Mouse (Mus musculus): ENCODE measurements at regions not wholly inside any gene's neighbourhood (a gene's known extent, or its start where the extent isn't known, plus 50 kb on each side); places are given as distances from the start of the nearest gene placed in this dataset.
"Not testable (repeated sequence)": the region's sequence is repeated elsewhere in the genome, so short reads cannot be mapped to it uniquely, and the experiment has no call there.

DNA sequence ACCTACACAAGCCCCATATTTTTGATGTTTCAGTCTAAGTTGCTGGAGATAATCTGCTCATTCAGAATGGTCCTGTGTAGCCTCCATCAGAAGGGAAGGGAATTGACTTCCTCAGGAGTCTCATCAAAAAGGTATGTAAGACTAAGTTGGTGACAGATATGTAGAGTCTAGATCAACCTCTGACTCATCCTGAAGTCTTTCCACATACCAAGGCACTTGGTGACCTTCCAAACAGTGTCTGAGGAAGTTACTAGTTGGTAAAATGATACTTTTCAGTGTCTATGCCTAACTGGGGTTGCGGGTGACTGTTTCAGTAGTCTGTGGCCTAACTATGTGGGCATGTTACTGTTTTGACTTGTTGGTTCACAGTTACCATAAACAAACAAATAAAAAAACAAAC lies 133.0 kb upstream of the Plcb4 start:
- WGBS: 100% methylated on average over 1 of the region's 1 CpGs
- no peaks in the 10 kb centered on the region for H3K27me3 ChIP-seq (replicated peaks)
- no peaks in the 10 kb centered on the region for H3K9me3 ChIP-seq
- H3K4me3 ChIP-seq: no peak overlapping the region
- H3K9ac ChIP-seq: no peak overlapping the region
- no peak for ATAC-seq (replicated peaks)
- no peaks in the 10 kb centered on the region for H3K4me1 ChIP-seq
- no peak overlapping the region for H3K4me2 ChIP-seq
- H3K36me3 ChIP-seq (replicated peaks): no peaks in the 10 kb centered on the region
- no peak overlapping the region for H3K27ac ChIP-seq

DNA sequence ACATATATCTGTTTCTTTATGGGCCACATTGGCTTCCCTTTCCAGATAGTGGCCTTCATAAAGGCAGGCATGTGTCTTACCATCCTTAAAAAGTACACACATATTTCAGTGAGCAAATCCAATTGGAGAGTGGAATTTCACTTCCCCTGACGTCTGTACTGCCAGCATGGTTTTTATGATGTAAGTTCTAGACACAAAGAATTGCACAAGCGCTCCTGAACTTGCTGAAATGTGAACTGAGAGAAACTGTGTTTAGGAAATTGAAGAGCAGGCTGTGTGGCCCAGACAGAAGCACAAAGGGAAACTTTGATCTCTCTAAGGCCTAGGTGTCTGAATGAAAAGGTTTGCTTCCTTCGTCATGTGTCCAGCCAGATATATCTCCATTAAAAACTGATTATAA lies 129.2 kb upstream of the Plcb4 start:
- no peaks in the 10 kb centered on the region for H3K27me3 ChIP-seq (replicated peaks)
- H3K27ac ChIP-seq: no peak overlapping the region
- no peaks in the 10 kb centered on the region for H3K9me3 ChIP-seq
- no peaks in the 10 kb centered on the region for H3K4me1 ChIP-seq
- no peaks in the 10 kb centered on the region for H3K36me3 ChIP-seq (replicated peaks)
- H3K4me2 ChIP-seq: no peak overlapping the region
- H3K9ac ChIP-seq: no peak overlapping the region
- WGBS: 73% methylated on average over 3 of the region's 3 CpGs
- ATAC-seq (replicated peaks): no peak
- no peak overlapping the region for H3K4me3 ChIP-seq

DNA sequence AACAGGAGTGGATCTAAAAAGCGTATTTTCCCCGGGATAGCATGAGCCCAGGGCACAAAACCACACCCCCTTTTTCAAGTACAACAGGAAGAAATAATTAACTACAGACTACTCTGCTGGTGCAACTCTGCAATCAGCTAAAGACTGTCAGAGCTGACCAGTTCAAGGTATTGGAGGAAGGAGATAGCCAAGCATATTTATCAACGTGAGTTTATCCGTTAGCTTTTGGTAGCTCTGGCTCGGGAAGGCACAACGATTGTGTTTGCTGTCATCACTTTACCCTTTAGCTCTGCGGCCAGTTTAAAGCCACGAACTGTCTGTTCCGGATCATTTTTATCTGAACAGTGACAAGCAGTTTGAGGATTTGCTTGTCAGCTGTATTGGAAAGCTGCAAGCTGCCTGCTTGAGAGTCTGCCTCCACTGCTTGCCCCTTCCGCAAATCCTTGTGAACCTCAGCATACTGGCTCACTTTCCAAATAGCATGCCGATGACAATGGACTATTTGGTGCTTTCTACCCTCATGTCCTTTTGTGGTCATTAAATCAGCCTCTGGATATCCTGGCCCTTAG lies 122.4 kb upstream of the Plcb4 start:
- H3K4me2 ChIP-seq: no peak overlapping the region
- no peaks in the 10 kb centered on the region for H3K27me3 ChIP-seq (replicated peaks)
- WGBS: 50% methylated on average over 11 of the region's 11 CpGs
- H3K9ac ChIP-seq: no peak overlapping the region
- ATAC-seq (replicated peaks): 0 out of 2 replicates have a peak, but pooled peaks have one; percentile 33
- no peaks in the 10 kb centered on the region for H3K36me3 ChIP-seq (replicated peaks)
- no peak overlapping the region for H3K4me3 ChIP-seq
- peaks cover 20% of the 10 kb centered on the region for H3K4me1 ChIP-seq
- no peaks in the 10 kb centered on the region for H3K9me3 ChIP-seq
- no peak overlapping the region for H3K27ac ChIP-seq

DNA sequence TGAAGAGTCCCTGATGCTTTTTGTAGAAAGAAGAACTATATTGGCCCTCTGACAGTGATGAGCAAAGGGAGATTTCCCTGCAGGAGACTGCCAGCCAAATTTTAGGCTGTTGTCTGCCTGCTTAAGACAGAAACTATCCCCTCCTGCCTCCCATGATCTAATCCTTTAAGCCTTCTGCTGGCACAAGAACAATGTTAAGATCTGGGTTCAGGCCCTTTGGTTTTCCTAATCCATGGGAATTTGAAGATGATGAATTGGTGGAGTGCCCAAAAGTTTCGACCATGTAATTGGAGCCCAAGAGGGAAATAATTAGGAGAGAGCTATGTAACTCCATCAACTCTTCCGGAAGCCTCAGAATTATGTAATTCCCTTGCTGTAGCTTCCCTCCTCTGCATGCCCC lies 120.8 kb upstream of the Plcb4 start:
- Histone ChIP-seq H3K36me3 (replicated peaks) (no peaks in the 10 kb centered on the region), H3K9ac (no peak overlapping the region), H3K27me3 (replicated peaks) (no peaks in the 10 kb centered on the region), H3K4me2 (no peak overlapping the region), H3K27ac (no peak overlapping the region), H3K4me3 (no peak overlapping the region), H3K4me1 (peaks cover 20% of the 10 kb centered on the region), H3K9me3 (no peaks in the 10 kb centered on the region)
- ATAC-seq (replicated peaks): 0 out of 2 replicates have a peak, but pooled peaks have one; percentile 45
- WGBS: 19% methylated on average over 2 of the region's 2 CpGs

DNA sequence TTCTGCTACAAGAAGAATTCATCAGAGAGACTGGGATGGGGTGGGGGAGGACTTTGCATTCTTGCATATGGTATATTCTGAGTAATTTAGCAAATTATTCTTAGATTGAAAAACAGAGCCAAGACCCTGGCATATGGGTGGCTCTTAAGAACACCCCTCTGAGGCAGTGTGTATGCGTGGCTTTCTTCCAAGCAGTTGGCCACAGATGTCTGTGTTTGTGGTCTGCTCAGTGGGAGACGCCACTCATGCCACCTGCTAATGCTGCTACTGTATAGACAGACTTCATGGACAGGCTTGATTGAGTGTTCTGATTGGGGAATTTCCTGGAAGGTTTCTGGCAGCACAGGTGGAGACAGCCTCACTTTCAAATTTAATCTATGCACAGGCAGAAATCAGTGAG lies 117.8 kb upstream of the Plcb4 start:
- H3K27ac ChIP-seq: no peak overlapping the region
- peak; percentile 70; the same call in 1 of the 2 replicates for ATAC-seq (replicated peaks)
- WGBS: 53% methylated on average over 2 of the region's 2 CpGs

DNA sequence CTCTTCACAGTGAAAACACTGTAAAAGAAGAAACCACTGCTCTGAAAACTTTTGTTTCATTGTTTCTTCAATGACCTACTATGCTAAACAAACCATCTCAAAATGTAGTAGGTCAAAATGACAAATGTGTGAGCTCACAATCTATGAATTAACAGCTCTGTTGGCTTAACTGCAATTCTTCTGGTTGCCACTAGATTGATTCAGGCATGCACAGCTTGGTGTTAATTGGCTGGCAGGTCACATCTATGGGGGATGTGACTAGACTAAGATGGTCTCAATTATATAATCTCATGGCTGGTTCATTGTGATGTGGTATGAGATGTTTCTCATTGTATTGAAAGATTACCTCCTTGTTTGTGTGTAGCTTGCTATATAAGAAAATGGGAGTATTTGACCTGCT lies 116.9 kb upstream of the Plcb4 start:
- Histone ChIP-seq H3K27me3 (replicated peaks) (no peaks in the 10 kb centered on the region), H3K9me3 (no peaks in the 10 kb centered on the region), H3K4me2 (no peak overlapping the region), H3K4me1 (peaks cover 13% of the 10 kb centered on the region), H3K36me3 (replicated peaks) (no peaks in the 10 kb centered on the region), H3K27ac (no peak overlapping the region), H3K4me3 (no peak overlapping the region), H3K9ac (no peak overlapping the region)
- ATAC-seq (replicated peaks): no peak

More for the DNA sequence above, 117.8 kb upstream of the Plcb4 start:
- Histone ChIP-seq H3K4me1 (peaks cover 20% of the 10 kb centered on the region), H3K9ac (no peak overlapping the region), H3K9me3 (no peaks in the 10 kb centered on the region), H3K4me2 (no peak overlapping the region), H3K27me3 (replicated peaks) (no peaks in the 10 kb centered on the region), H3K36me3 (replicated peaks) (no peaks in the 10 kb centered on the region), H3K4me3 (no peak overlapping the region)

DNA sequence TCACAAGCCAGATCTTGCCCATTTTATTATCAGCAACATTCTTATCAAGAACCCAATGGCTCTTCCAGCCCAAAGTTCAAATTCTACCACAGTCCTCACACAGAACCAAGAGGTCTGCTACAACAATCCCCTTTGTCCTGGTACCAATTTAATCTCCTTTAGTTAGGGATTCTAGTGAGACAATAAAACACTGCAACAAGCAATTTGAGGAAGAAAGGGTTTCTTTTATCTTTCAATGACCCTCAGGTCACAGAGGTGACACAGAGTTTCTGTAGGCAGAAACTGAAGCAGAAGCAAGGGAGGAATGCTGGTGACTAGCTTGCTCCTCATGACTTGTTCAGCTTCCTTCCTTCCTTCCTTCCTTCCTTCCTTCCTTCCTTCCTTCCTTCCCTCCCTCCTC lies 113.9 kb upstream of the Plcb4 start:
- Histone ChIP-seq H3K27ac (no peak overlapping the region), H3K9ac (no peak overlapping the region), H3K4me3 (no peak overlapping the region), H3K4me1 (no peaks in the 10 kb centered on the region), H3K4me2 (no peak overlapping the region), H3K36me3 (replicated peaks) (no peaks in the 10 kb centered on the region), H3K9me3 (no peaks in the 10 kb centered on the region), H3K27me3 (replicated peaks) (no peaks in the 10 kb centered on the region)
- ATAC-seq (replicated peaks): no peak

DNA sequence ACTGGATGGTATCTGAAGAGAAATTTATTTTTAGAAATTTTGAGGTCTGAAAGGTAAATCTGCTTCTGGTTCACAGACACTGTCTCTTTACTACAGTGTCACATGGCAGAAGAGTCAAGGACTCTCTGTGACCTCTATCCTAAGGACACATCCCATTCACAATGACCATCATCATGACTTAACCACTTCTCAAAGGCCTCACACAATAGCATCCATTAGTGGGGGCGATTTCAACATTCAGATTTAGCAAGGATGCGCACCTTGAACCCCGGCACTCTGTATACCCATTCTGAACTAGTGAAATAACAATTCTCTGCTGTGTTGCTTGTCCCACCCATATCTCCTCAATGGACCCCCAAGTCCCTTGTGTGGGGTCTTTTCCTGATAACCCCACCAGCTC lies 110.8 kb upstream of the Plcb4 start:
- no peak overlapping the region for H3K27ac ChIP-seq
- no peaks in the 10 kb centered on the region for H3K27me3 ChIP-seq (replicated peaks)
- no peaks in the 10 kb centered on the region for H3K9me3 ChIP-seq
- H3K9ac ChIP-seq: no peak overlapping the region
- no peak overlapping the region for H3K4me2 ChIP-seq
- no peaks in the 10 kb centered on the region for H3K36me3 ChIP-seq (replicated peaks)
- no peak overlapping the region for H3K4me3 ChIP-seq
- 85% methylated on average over 3 of the region's 3 CpGs for WGBS
- no peaks in the 10 kb centered on the region for H3K4me1 ChIP-seq
- no peak for ATAC-seq (replicated peaks)

DNA sequence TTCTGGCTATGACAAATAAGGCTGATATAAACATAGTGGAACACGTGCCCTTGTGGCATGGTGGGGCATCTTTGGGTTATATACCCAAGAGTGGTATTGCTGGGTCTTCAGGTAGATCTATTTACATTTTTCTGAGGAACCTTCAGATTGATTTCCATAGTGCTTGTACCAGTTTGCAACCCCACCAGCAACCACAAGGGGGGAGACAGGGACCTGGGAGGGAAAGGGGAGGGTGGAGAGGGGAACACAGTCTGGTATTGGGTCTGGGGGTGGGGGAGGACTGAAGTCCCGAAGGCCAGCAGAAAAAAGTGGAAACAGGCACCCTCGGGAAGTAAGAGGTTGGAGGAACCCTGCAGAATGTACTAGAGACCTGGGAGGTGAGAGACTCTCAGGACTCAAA lies 105.8 kb upstream of the Plcb4 start:
- WGBS: 57% methylated on average over 3 of the region's 3 CpGs
- no peaks in the 10 kb centered on the region for H3K9me3 ChIP-seq
- H3K9ac ChIP-seq: no peak overlapping the region
- no peak overlapping the region for H3K4me3 ChIP-seq
- H3K4me1 ChIP-seq: no peaks in the 10 kb centered on the region
- H3K27me3 ChIP-seq (replicated peaks): no peaks in the 10 kb centered on the region
- no peaks in the 10 kb centered on the region for H3K36me3 ChIP-seq (replicated peaks)
- no peak for ATAC-seq (replicated peaks)
- no peak overlapping the region for H3K27ac ChIP-seq
- H3K4me2 ChIP-seq: no peak overlapping the region

DNA sequence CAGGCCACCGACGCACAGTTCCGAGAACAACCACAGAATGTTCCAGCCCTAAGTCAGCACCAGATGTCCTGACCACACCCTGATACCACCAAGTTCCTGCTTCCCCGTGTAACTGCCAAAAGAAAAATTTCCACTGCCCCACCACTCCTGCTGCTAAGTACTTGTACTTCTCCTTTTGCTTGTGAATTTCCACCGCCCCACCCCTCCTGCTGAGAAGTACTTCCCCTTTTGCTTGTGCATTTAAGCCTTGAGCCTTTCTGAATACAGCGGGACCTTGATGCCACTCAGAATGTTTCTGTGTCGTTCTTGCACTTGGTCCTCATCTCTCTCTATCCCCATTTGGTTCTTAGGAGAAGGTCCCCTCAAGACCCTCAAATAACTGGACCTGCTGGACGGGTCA lies 100.8 kb upstream of the Plcb4 start:
- H3K9ac ChIP-seq; H3K27me3 ChIP-seq (replicated peaks); H3K4me3 ChIP-seq; H3K27ac ChIP-seq; H3K36me3 ChIP-seq (replicated peaks); H3K4me1 ChIP-seq; ATAC-seq (replicated peaks); H3K4me2 ChIP-seq; H3K9me3 ChIP-seq: not testable (repeated sequence)
- WGBS: 92% methylated on average over 8 of the region's 8 CpGs

DNA sequence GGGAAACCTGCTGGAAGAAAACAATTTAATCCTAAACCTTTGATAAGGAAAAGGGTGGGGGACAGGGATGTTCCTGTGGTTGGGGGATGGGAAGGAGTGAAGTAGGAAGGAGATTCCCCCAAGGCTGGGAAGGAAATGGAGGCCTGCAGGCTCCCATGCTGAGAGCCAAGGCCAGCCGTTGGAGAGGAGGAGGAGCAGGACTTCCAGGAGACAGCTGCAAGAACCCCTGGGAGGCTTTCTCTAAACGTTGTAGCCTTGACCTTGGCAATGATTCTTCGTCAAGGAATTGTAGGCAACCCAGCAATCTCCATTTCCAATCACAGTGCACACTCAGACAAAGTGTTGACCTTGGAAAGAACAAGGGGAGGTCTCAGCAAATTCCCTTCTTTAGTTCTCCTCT lies 99.5 kb upstream of the Plcb4 start:
- H3K4me1 ChIP-seq: no peaks in the 10 kb centered on the region
- no peaks in the 10 kb centered on the region for H3K27me3 ChIP-seq (replicated peaks)
- no peak for ATAC-seq (replicated peaks)
- H3K27ac ChIP-seq: no peak overlapping the region
- no peaks in the 10 kb centered on the region for H3K9me3 ChIP-seq
- no peaks in the 10 kb centered on the region for H3K36me3 ChIP-seq (replicated peaks)
- 56% methylated on average over 3 of the region's 3 CpGs for WGBS
- H3K9ac ChIP-seq: no peak overlapping the region
- H3K4me3 ChIP-seq: no peak overlapping the region
- H3K4me2 ChIP-seq: no peak overlapping the region

DNA sequence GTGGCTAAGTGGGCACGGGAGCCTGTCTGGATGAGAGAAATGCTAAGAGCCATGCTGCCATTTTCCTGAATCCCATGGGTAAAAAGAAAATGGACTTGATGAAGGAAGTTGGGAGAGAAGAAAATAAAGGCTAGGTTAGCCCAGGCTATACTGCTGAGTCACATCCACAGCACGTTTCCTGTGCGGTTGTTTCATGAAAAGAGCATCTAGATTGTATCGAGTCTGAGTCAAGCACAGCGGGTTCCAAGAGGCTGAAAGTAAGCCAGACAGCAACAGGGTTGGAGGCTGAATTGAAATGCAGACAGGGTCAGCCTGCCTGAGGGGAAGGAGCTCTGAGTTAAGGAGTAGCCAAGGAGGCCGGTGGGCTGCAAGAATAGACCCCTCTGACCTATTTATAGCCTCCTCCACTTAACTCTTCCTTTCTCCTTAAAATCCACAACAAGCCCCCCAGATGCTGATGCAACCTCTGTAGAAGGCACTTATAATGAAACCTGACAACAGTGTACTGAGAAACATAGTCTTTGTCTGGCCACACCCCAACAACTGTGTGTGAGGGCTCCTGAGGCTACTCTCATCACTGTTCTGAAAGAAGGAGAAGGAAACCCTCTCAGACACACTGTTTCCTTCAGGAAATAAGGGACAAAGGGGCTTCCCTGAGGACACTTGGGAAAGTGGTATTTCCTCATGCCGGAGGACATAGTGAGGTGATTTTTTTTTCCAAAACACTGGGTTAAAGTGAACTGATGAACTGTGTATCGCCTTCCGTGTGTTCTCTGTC lies 98.7 kb upstream of the Plcb4 start:
- H3K9me3 ChIP-seq: no peaks in the 10 kb centered on the region
- no peaks in the 10 kb centered on the region for H3K36me3 ChIP-seq (replicated peaks)
- no peaks in the 10 kb centered on the region for H3K27me3 ChIP-seq (replicated peaks)
- no peak overlapping the region for H3K27ac ChIP-seq
- no peak for ATAC-seq (replicated peaks)
- H3K4me3 ChIP-seq: no peak overlapping the region
- WGBS: 85% methylated on average over 9 of the region's 9 CpGs
- no peak overlapping the region for H3K4me2 ChIP-seq
- no peak overlapping the region for H3K9ac ChIP-seq
- no peaks in the 10 kb centered on the region for H3K4me1 ChIP-seq

DNA sequence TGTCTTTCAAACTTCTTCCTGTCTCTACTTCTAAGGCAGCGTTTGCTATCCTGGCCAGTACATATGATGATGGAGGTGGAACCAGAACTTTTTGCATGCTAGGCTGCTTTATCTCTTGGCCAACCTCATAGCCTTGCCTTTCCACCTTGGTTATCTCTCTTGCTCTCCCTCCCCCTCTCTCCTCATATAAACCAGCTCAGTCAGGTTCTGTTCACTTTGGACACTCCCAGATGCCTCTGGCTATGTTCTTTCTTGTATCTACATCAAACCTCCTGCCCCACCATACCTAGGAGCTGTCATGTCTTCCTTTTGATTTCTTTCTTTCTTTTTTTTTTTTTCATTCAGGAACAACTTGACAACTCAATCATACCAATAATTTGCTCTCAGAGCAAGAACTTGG lies 98.0 kb upstream of the Plcb4 start:
- H3K9ac ChIP-seq: no peak overlapping the region
- no peaks in the 10 kb centered on the region for H3K36me3 ChIP-seq (replicated peaks)
- H3K27ac ChIP-seq: no peak overlapping the region
- H3K9me3 ChIP-seq: no peaks in the 10 kb centered on the region
- no peaks in the 10 kb centered on the region for H3K27me3 ChIP-seq (replicated peaks)
- no peaks in the 10 kb centered on the region for H3K4me1 ChIP-seq
- 88% methylated on average over 1 of the region's 1 CpGs for WGBS
- no peak overlapping the region for H3K4me2 ChIP-seq
- no peak for ATAC-seq (replicated peaks)
- no peak overlapping the region for H3K4me3 ChIP-seq

Measured in midbrain, embryonic 15.5 days (tissue).